Mouse (Mus musculus): ENCODE data around the gene Exd1. TPM values are rescaled to one million over a fixed set of nuclear protein-coding genes. Genes with fewer than 3 reads are reported as not detected.

The Exd1 gene
- total and polyA plus RNA-seq, 2 experiments from 2014 or later = 0.74 to 1.2 TPM

DNA sequence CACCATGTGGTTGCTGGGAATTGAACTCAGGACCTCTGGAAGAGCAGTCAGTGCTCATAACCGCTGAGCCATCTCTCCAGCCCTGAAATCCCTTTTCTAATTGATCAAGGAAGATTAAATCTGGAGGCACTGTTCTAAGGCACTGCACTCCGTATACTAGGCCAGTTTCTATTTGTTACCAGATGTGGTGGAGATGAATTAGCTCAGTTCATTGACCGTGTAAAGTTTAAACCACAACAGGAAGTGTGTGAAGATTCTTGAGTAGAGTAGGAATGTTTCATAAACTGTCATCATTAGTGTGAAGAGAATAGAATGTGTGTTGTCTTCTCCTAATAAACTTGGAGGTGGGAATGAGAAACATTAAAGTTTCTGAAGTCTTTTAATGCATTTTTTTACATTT, 14.4 kb upstream of the Exd1 start:
- H3K27me3 ChIP-seq (ENCODE audit: insufficient read depth, low read length) = no peaks in the 10 kb centered on the region
- no peaks in the 10 kb centered on the region for H3K4me1 ChIP-seq (ENCODE audit: insufficient read depth, low read length)
- ATAC-seq (no peak), DNase-seq (ENCODE audit: low spot score) (no peak)
- no peak overlapping the region for H3K27ac ChIP-seq
- no peak overlapping the region for H3K4me2 ChIP-seq (ENCODE audit: low read depth, low read length)
- no peak for TF ChIP-seq CTCF (IDR thresholded peaks at IDR 0.05; ENCODE audit: low read depth)
- H3K36me3 ChIP-seq (ENCODE audit: insufficient read depth, low read length) = peaks cover 18% of the 10 kb centered on the region; the same call in 1 of the 2 replicates
- no peak overlapping the region for H3K9ac ChIP-seq (replicated peaks; ENCODE audit: low read length)
- no peak overlapping the region for H3K4me3 ChIP-seq (ENCODE audit: low read length)
- WGBS = 87% methylated on average over 3 of the region's 3 CpGs
- no peaks in the 10 kb centered on the region for H3K9me3 ChIP-seq (ENCODE audit: low read length)

DNA sequence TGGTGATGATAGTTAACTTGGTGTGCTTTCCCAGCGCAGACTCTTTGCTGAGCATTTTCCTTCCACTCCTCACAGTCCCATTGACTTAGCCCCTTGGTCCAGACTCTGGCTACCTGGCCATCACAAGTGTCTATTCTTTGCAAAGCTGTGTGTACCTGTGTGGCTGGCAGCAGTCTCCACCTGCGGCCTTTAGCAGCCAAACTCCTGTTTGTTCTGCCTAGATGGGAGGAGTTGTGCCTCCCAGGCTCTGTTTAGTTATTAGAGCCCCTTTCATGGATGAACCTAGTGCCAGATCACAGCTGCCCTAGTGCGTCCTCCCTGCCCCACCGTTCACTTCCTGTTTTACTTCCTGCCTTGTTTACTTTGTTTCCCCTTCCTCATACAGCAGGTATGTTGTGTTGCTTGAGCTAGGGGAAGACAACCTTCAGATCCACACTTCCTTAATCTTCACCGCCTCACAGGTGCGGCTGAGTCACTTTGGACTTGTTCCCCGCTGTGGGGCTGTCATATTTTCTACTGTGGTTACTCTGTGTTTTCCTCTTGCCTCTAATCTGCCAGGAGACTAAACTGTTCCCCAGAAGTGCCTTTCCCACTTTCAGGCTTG, 11.4 kb upstream of the Exd1 start:
- no peaks in the 10 kb centered on the region for H3K27me3 ChIP-seq (ENCODE audit: insufficient read depth, low read length)
- no peak for TF ChIP-seq CTCF (IDR thresholded peaks at IDR 0.05; ENCODE audit: low read depth)
- peaks cover 18% of the 10 kb centered on the region; the same call in 1 of the 2 replicates for H3K36me3 ChIP-seq (ENCODE audit: insufficient read depth, low read length)
- H3K9ac ChIP-seq (replicated peaks; ENCODE audit: low read length) = no peak overlapping the region
- H3K4me2 ChIP-seq (ENCODE audit: low read depth, low read length) = no peak overlapping the region
- 83% methylated on average over 7 of the region's 7 CpGs for WGBS
- DNase-seq (ENCODE audit: low spot score) (no peak), ATAC-seq (no peak)
- no peaks in the 10 kb centered on the region for H3K4me1 ChIP-seq (ENCODE audit: insufficient read depth, low read length)
- no peak overlapping the region for H3K4me3 ChIP-seq (ENCODE audit: low read length)
- H3K9me3 ChIP-seq (ENCODE audit: low read length) = no peaks in the 10 kb centered on the region
- no peak overlapping the region for H3K27ac ChIP-seq

DNA sequence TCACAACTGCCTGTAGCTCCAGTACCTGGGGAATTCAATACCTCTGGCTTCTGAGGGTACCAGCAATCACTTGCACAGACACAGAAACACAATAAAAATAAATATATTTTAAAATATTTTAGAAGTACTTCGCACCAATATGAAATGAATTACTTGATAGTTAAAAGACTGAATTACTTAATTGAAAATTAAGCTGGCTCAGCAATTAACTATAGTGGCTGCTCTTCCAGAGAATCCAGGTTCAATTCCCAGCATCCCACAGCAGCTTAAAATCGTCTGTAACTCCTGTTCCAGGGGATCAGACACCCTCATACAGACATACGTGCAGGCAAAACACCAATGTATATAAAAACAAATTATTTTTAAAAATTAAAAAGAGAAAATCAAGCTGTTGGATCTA, 10.6 kb upstream of the Exd1 start:
- Histone ChIP-seq H3K36me3 (ENCODE audit: insufficient read depth, low read length) (peaks cover 13% of the 10 kb centered on the region; the same call in 1 of the 2 replicates), H3K4me1 (ENCODE audit: insufficient read depth, low read length) (no peaks in the 10 kb centered on the region), H3K4me2 (ENCODE audit: low read depth, low read length) (no peak overlapping the region), H3K27ac (no peak overlapping the region), H3K27me3 (ENCODE audit: insufficient read depth, low read length) (no peaks in the 10 kb centered on the region), H3K9ac (replicated peaks; ENCODE audit: low read length) (no peak overlapping the region), H3K9me3 (ENCODE audit: low read length) (no peaks in the 10 kb centered on the region), H3K4me3 (ENCODE audit: low read length) (no peak overlapping the region)
- DNase-seq (ENCODE audit: low spot score) (no peak), ATAC-seq (no peak)
- WGBS = 84% methylated on average over 3 of the region's 3 CpGs
- TF ChIP-seq CTCF (IDR thresholded peaks at IDR 0.05; ENCODE audit: low read depth) = no peak

DNA sequence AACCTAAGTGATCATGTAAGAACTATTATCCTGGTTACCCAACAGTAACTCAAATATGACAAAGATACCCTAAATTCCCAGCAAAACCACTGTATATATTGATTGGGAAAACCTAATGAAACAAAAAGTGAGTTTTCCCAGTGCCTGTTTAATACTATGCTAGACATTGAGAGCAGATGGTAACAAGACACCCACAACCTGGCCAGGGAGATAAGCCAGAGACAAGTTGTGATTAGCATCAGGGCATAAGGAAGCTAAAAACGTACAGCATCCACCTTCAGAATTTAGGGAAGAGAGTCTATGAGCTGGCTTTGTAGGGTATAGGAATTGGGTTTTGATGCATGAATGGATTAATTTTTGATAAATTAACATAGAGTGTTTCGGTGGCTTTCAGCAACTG, 2.3 kb upstream of the Exd1 start:
- Histone ChIP-seq H3K9me3 (ENCODE audit: low read length) (no peaks in the 10 kb centered on the region), H3K27me3 (ENCODE audit: insufficient read depth, low read length) (no peaks in the 10 kb centered on the region), H3K9ac (replicated peaks; ENCODE audit: low read length) (no peak overlapping the region), H3K27ac (no peak overlapping the region), H3K4me3 (ENCODE audit: low read length) (no peak overlapping the region), H3K36me3 (ENCODE audit: insufficient read depth, low read length) (no peaks in the 10 kb centered on the region), H3K4me2 (ENCODE audit: low read depth, low read length) (no peak overlapping the region), H3K4me1 (ENCODE audit: insufficient read depth, low read length) (0 out of 2 replicates have a peak, but pooled peaks cover 8% of the 10 kb centered on the region)
- WGBS = 77% methylated on average over 2 of the region's 2 CpGs
- no peak for TF ChIP-seq CTCF (IDR thresholded peaks at IDR 0.05; ENCODE audit: low read depth)
- DNase-seq (ENCODE audit: low spot score) (no peak), ATAC-seq (no peak)

DNA sequence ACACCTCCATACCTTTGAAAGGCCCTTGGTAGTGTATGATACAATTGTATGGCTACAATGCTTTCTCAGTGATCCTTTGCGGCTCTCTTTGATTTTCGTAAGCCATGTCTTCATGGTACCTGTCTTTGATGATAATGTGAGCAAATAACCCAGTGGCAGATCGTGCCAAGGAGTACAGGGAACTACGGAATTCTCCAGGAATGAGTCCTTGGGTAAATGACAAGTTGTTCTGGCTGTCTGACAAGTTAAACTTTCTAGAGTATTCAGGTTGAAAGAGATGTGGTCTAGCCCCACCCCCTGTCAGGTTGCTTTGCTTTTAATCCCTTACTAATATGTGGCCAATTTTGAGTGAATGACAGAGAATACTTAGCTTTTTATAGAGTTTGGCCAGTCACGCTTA, 1.3 kb upstream of the Exd1 start:
- no peak for ATAC-seq
- TF ChIP-seq CTCF (IDR thresholded peaks at IDR 0.05; ENCODE audit: low read depth) = no peak
- 74% methylated on average over 5 of the region's 5 CpGs for WGBS
- Histone ChIP-seq H3K27me3 (ENCODE audit: insufficient read depth, low read length) (no peaks in the 10 kb centered on the region), H3K27ac (peak overlapping the region; percentile 88; the same call in 1 of the 2 replicates), H3K9me3 (ENCODE audit: low read length) (no peaks in the 10 kb centered on the region), H3K4me3 (ENCODE audit: low read length) (peak overlapping the region; percentile 89), H3K36me3 (ENCODE audit: insufficient read depth, low read length) (no peaks in the 10 kb centered on the region), H3K4me2 (ENCODE audit: low read depth, low read length) (peak overlapping the region; percentile 80), H3K4me1 (ENCODE audit: insufficient read depth, low read length) (0 out of 2 replicates have a peak, but pooled peaks cover 8% of the 10 kb centered on the region), H3K9ac (replicated peaks; ENCODE audit: low read length) (peak overlapping the region; percentile 76; the same call in 1 of the 2 replicates)
- no peak for DNase-seq (ENCODE audit: low spot score)

DNA sequence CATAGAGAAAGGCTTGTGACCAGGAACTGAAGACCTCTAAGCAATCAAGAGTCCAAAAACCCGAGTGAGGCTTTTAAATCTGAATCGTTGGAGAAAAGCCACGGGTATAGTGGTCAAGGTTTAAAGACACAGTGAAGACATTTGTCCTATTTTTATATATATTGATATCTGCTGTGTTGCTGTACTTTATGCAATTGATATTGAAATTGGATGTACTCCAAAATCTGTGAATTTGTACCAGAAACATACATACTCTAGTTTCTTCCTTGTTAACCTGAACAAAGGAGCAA, 889 bp upstream of the Exd1 start:
- DNase-seq (ENCODE audit: low spot score) = peak; percentile 4
- no peaks in the 10 kb centered on the region for H3K36me3 ChIP-seq (ENCODE audit: insufficient read depth, low read length)
- peak overlapping the region; percentile 76 for H3K9ac ChIP-seq (replicated peaks; ENCODE audit: low read length)
- no peaks in the 10 kb centered on the region for H3K27me3 ChIP-seq (ENCODE audit: insufficient read depth, low read length)
- no peak for ATAC-seq
- peak overlapping the region; percentile 80 for H3K4me2 ChIP-seq (ENCODE audit: low read depth, low read length)
- no peaks in the 10 kb centered on the region for H3K9me3 ChIP-seq (ENCODE audit: low read length)
- TF ChIP-seq CTCF (IDR thresholded peaks at IDR 0.05; ENCODE audit: low read depth) = no peak
- peak overlapping the region; percentile 89 for H3K4me3 ChIP-seq (ENCODE audit: low read length)
- peak overlapping the region; percentile 88 for H3K27ac ChIP-seq
- 0 out of 2 replicates have a peak, but pooled peaks cover 8% of the 10 kb centered on the region for H3K4me1 ChIP-seq (ENCODE audit: insufficient read depth, low read length)
- 6% methylated on average over 3 of the region's 3 CpGs for WGBS

DNA sequence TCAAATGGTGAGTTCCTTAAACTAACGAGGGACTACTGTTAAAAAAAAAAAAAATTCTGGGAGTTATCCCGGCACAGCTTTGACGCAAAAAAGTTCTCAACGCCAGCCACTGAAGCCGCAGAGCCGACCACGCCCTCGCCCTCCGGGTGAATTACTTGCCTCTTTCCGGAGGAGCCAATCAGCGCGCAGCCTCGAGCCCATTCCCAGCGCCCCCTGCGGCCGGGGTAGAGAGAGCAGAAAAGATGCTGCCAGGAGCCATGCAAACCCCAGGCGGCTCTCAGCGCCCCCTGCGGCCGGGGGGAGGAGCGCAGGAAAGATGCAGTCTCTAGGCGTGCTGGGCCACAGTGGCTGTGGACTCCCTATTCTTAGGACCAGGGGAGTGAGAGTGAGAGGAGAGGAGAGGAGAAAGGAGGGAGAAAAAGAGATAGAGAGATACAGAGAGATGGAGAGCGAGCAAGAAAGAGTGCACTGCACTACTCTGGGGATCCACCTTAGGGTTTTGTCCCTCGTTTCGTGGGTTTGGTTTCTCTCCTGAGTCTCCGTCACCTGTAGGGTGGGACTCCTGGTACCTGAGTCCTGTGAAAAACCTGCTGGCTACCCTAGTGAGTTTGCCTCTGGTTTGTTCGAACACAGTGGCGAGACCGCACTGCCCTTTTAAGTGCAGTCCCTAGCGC, 442 bp downstream of the Exd1 start:
- DNase-seq (ENCODE audit: low spot score) = peak; percentile 75
- peak; percentile 82 for TF ChIP-seq CTCF (IDR thresholded peaks at IDR 0.05; ENCODE audit: low read depth)
- no peaks in the 10 kb centered on the region for H3K27me3 ChIP-seq (ENCODE audit: insufficient read depth, low read length)
- 2% methylated on average over 30 of the region's 30 CpGs for WGBS
- no peaks in the 10 kb centered on the region for H3K9me3 ChIP-seq (ENCODE audit: low read length)
- H3K4me3 ChIP-seq (ENCODE audit: low read length) = peak overlapping the region; percentile 89
- peak; percentile 85 for ATAC-seq
- H3K4me2 ChIP-seq (ENCODE audit: low read depth, low read length) = peak overlapping the region; percentile 80
- H3K9ac ChIP-seq (replicated peaks; ENCODE audit: low read length) = peak overlapping the region; percentile 76; the same call in 1 of the 2 replicates
- H3K27ac ChIP-seq = peak overlapping the region; percentile 88; the same call in 1 of the 2 replicates
- no peaks in the 10 kb centered on the region for H3K36me3 ChIP-seq (ENCODE audit: insufficient read depth, low read length)
- H3K4me1 ChIP-seq (ENCODE audit: insufficient read depth, low read length) = 0 out of 2 replicates have a peak, but pooled peaks cover 8% of the 10 kb centered on the region
